Mouse (Mus musculus) small intestine, adult 2 months (tissue): ENCODE measurements around the gene Mthfd1. TPM values are rescaled to one million over a fixed set of nuclear protein-coding genes. Genes with fewer than 3 reads are reported as not detected.

ENCODE experiments used
- H3K27ac ChIP-seq: fragments of 200-500 bp; 2 replicates; pipeline ENCODE4 v1.5.1; 2012; ENCODE audit warnings: low read depth, low read length, control low read depth, inconsistent platforms; ENCODE audit not compliant: insufficient read depth
- H3K27me3 ChIP-seq: fragments of 200-500 bp; 2 replicates; pipeline ENCODE4 v1.6.1; 2012; ENCODE audit warnings: mild to moderate bottlenecking, moderate library complexity, low read length, inconsistent platforms; ENCODE audit not compliant: control insufficient read depth, insufficient read depth
- H3K36me3 ChIP-seq: fragments of 200-500 bp; 2 replicates; pipeline ENCODE4 v1.6.1; 2012; ENCODE audit warnings: mild to moderate bottlenecking, low read length, control low read depth, inconsistent platforms; ENCODE audit not compliant: control insufficient read depth, insufficient read depth
- H3K4me1 ChIP-seq: fragments of 200-500 bp; 2 replicates; pipeline ENCODE4 v1.6.1; 2012; ENCODE audit warnings: low read length, inconsistent platforms, mixed read lengths; ENCODE audit not compliant: control insufficient read depth, insufficient read depth, insufficient read length
- H3K4me3 ChIP-seq: fragments of 200-500 bp; 2 replicates; pipeline ENCODE4 v1.5.1; 2012; ENCODE audit warnings: low read depth, mild to moderate bottlenecking, control low read depth, inconsistent platforms, low read length, moderate library complexity
- CTCF ChIP-seq: fragments of 200-500 bp; IDR thresholded peaks from 2 replicates; pipeline ENCODE4 v1.5.1; 2012; ENCODE audit warnings: low read depth, mild to moderate bottlenecking, control low read depth, inconsistent platforms, low read length, moderate library complexity, mixed read lengths; ENCODE audit not compliant: insufficient replicate concordance, insufficient read length; ENCODE audit errors: extremely low read depth
- POLR2A ChIP-seq: fragments of 200-500 bp; IDR thresholded peaks from 2 replicates; pipeline ENCODE4 v1.6.1; 2012; ENCODE audit warnings: low read depth, mild to moderate bottlenecking, control low read depth, inconsistent platforms, low read length, moderate library complexity
- WGBS: fragments of 180-500 bp; shearing (Covaris S2); methylation state at CpG from one replicate; pipeline ENCODE4 v1.1.7; 2018; 5-methylcytosine and 5-hydroxymethylcytosine counted together
- polyA plus RNA-seq: library from polyadenylated mRNA; depleted of rRNA; stranded (reverse); fragments of >200 nt; gene quantifications from 2 replicates; pipeline ENCODE4 v1.2.3, GENCODE M21; 2012

Mthfd1 gene
- polyA plus RNA-seq, 1 experiment, result 11.3 TPM

DNA sequence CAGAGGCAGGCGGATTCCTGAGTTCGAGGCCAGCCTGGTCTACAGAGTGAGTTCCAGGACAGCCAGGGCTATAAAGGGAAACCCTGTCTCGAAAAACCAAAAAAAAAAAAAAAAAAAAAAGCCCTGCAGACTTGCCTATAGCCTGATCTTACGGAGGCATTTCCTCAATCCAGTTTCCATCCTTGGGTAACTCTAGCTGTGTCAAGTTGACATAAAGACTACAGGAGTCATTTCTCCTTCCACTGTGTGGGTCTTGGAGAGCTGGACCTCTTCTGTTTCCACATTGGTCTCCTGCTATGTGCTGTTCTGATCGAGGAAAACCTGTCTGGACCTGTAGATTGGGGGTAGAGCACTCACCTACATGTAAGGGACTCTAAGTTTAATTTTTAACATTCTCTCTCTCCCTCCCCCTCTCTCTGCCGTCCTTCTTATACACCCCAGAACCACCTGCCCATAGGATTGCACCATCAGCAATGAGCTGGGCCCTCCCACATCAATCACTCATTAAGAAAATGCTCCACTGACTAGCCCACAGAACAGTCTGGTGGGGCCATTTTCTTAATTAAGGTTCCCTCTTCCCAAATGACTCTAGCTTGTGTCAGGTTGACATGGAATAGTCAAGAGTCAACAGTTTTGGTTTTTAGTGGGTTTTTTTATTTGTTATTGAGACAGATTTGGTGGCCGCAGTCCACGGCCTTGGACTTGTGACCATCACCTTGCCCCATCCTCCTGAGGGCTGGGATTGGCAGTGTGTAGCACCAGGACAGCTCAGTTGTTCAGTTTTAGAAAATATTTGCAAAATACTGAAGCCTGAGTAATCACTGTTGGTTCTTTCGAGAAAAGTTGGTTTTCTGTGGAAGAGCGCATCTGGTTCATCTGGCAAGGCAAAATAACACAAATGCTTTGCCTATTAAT, 17.8 kb downstream of the Mthfd1 start:
- Histone ChIP-seq H3K27me3 (no peaks in the 10 kb centered on the region), H3K4me1 (peaks cover 10% of the 10 kb centered on the region), H3K36me3 (peaks cover 2% of the 10 kb centered on the region; the same call in 1 of the 2 replicates), H3K27ac (no peak overlapping the region), H3K4me3 (no peak overlapping the region)
- TF ChIP-seq CTCF (no peak), POLR2A (no peak)
- 74% methylated on average over 10 of the region's 10 CpGs for WGBS

DNA sequence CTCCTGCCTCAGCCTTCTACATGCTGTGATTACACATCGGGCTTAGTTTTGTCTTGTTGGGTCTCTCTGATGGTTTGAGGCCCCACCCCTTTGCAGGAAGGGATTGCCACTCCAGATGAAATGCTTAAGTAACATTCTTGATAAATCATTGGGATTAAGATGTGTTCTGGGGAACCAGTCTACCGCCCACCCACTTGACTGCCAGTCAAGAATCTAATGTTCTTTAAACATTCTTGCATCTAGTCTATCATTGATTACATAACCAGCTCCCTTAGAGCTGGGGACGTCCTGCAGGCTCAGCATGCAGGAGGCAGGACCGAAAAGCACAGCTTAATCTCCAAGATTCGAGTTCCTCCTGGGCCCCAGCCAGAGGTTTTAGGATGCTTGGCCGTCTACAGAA, 23.1 kb downstream of the Mthfd1 start:
- Histone ChIP-seq H3K27me3 (no peaks in the 10 kb centered on the region), H3K36me3 (peaks cover 6% of the 10 kb centered on the region; the same call in 1 of the 2 replicates), H3K27ac (no peak overlapping the region), H3K4me1 (peaks cover 12% of the 10 kb centered on the region; the same call in 1 of the 2 replicates), H3K4me3 (no peak overlapping the region)
- WGBS, result 70% methylated on average over 6 of the region's 6 CpGs
- no peak for TF ChIP-seq CTCF
- no peak for TF ChIP-seq POLR2A

DNA sequence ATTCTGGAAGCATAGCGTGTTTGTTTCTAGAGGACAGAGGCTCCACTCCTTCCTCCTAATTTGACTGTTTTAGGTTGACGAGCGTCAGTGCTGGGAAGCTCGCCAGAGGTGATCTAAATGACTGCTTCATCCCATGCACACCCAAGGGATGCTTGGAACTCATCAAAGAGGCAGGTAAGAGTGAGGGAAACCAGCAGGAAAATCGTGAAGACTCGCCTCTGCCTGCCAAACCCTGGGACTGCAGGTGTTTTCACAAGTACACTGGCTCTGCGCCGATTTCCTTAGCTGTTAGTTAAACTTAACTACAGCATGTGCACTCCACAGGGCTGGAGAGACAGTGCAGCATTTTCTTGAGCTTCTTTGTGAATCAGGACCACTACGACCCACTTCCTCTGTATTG, 25.5 kb downstream of the Mthfd1 start:
- no peak for TF ChIP-seq CTCF
- no peak for TF ChIP-seq POLR2A
- peaks cover 13% of the 10 kb centered on the region for H3K36me3 ChIP-seq
- peaks cover 10% of the 10 kb centered on the region; the same call in 1 of the 2 replicates for H3K4me1 ChIP-seq
- WGBS, result 83% methylated on average over 9 of the region's 9 CpGs
- H3K4me3 ChIP-seq, result no peak overlapping the region
- no peaks in the 10 kb centered on the region for H3K27me3 ChIP-seq
- no peak overlapping the region for H3K27ac ChIP-seq

- peaks cover 15% of the 10 kb centered on the region for H3K36me3 ChIP-seq
These were observed 26.1 kb downstream of the Mthfd1 start for GRCm38 (mm10) chr12:76281111-76281660.

DNA sequence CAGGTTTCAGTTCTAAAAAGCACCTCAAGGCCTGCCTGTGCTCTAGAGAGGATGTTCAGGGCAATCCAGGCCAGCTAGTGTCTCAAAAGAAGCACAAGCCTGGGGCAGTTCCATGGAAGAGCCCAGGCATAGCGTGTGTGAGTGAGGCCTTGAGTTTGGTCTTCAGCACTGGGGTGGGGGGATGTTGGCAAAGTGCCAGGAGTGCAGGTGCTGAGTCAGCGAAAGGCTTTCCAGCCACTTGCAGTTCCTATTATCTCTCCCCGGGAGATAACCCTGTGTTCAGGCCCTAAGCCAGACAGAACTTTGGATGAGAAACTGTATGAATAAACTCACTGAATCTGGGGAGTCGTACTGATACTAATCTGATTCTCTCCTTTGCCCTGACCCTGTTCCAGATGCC, 27.0 kb downstream of the Mthfd1 start:
- H3K4me3 ChIP-seq, result no peak overlapping the region
- WGBS, result 39% methylated on average over 4 of the region's 4 CpGs
- peaks cover 15% of the 10 kb centered on the region for H3K36me3 ChIP-seq
- H3K27ac ChIP-seq, result no peak overlapping the region
- H3K27me3 ChIP-seq, result no peaks in the 10 kb centered on the region
- peaks cover 5% of the 10 kb centered on the region; the same call in 1 of the 2 replicates for H3K4me1 ChIP-seq
- TF ChIP-seq POLR2A (no peak), CTCF (no peak)

More at GRCm38 (mm10) chr12:76281111-76281660, 26.1 kb downstream of the Mthfd1 start:
- no peak overlapping the region for H3K27ac ChIP-seq
- H3K4me3 ChIP-seq, result no peak overlapping the region
- 73% methylated on average over 2 of the region's 2 CpGs for WGBS
- H3K27me3 ChIP-seq, result no peaks in the 10 kb centered on the region
- TF ChIP-seq POLR2A, result no peak
- peaks cover 8% of the 10 kb centered on the region; the same call in 1 of the 2 replicates for H3K4me1 ChIP-seq

DNA sequence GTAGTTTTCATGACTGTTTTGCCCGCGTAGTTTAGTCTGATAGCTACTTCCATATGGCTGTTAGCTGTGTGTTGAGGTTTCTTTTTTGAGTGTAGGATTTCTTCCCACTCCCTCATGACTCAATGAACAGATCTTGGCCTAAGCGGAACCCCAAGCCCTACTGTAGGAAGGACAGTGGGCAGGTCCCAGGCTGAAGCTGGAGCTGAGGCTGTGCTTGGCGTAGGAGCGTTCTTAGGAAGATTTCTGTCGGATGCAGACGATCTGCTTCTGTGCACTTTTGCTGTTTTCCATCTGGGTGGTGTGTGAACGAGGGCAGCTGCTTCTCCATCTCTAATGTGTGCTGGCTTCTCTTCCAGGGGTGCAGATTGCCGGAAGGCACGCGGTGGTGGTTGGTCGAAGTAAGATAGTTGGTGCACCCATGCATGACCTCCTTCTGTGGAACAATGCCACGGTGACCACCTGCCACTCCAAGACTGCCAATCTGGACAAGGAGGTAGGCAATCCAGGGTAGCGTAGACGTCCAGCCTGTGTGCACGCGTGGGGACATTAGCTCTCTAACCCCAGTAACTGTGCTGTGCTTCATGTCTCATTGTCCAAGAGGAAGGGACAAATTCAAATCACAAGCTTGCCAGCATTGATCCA, 27.6 kb downstream of the Mthfd1 start:
- peaks cover 5% of the 10 kb centered on the region; the same call in 1 of the 2 replicates for H3K4me1 ChIP-seq
- TF ChIP-seq POLR2A (no peak), CTCF (no peak)
- no peak overlapping the region for H3K4me3 ChIP-seq
- H3K27me3 ChIP-seq, result no peaks in the 10 kb centered on the region
- no peak overlapping the region for H3K27ac ChIP-seq
- WGBS, result 90% methylated on average over 17 of the region's 17 CpGs
- peaks cover 15% of the 10 kb centered on the region for H3K36me3 ChIP-seq

DNA sequence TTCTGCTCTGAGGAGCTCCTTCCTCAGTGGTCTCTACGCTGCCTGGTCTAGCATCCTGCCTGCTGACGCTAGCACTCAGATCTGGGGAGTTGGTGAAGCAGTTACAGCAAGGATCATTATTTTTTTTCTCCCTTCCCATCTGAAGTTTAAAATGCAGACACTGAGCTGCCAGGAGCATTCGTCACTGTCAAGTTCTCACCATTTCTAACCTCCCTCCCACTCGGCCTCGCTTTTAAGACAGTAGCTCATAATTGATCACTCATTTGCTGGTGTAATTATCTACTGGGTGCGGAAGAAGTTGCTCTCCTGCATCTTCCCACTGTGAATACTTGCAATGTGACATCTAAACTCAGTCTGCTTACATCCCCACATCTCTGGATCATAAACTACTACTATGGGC, 30.3 kb downstream of the Mthfd1 start:
- Histone ChIP-seq H3K4me1 (peaks cover 5% of the 10 kb centered on the region; the same call in 1 of the 2 replicates), H3K27ac (no peak overlapping the region), H3K4me3 (no peak overlapping the region), H3K36me3 (peaks cover 28% of the 10 kb centered on the region), H3K27me3 (no peaks in the 10 kb centered on the region)
- 90% methylated on average over 6 of the region's 6 CpGs for WGBS
- TF ChIP-seq POLR2A, result no peak
- TF ChIP-seq CTCF, result no peak
